Mouse (Mus musculus) forebrain, embryonic 10.5 days (tissue): ENCODE data around the gene Nlgn1. TPM values are rescaled to one million over a fixed set of nuclear protein-coding genes. Genes with fewer than 3 reads are reported as not detected.

ENCODE experiments used
- DNase-seq: peaks from one replicate; pipeline ENCODE4 v3.0.0-alpha.2; 2017; ENCODE audit warnings: low spot score; ENCODE audit errors: extremely low spot score
- H3K27ac ChIP-seq: fragments of 300-500 bp; sonication (generic); 2 replicates; pipeline ENCODE4 v1.5.1; 2016; ENCODE audit warnings: mild to moderate bottlenecking
- H3K27me3 ChIP-seq: fragments of 300-500 bp; sonication (generic); 2 replicates; pipeline ENCODE4 v1.6.1; 2016; ENCODE audit warnings: mild to moderate bottlenecking; ENCODE audit not compliant: poor library complexity, severe bottlenecking
- H3K36me3 ChIP-seq: fragments of 300-500 bp; sonication (generic); replicated peaks from 2 replicates; pipeline ENCODE4 v1.6.1; 2016; ENCODE audit warnings: mild to moderate bottlenecking, moderate library complexity
- H3K4me1 ChIP-seq: fragments of 300-500 bp; sonication (generic); 2 replicates; pipeline ENCODE4 v1.6.1; 2016
- H3K4me3 ChIP-seq: fragments of 300-500 bp; sonication (generic); 2 replicates; pipeline ENCODE4 v1.5.1; 2016; ENCODE audit warnings: mild to moderate bottlenecking, moderate library complexity
- H3K9me3 ChIP-seq: fragments of 300-500 bp; sonication (generic); 2 replicates; pipeline ENCODE4 v1.6.1; 2016; ENCODE audit warnings: mild to moderate bottlenecking, moderate library complexity
- WGBS: fragments of 180-500 bp; shearing (Covaris S2); methylation state at CpG from one replicate; pipeline ENCODE4 v1.1.7; 2016; 5-methylcytosine and 5-hydroxymethylcytosine counted together
- polyA plus RNA-seq: library from polyadenylated mRNA; unstranded; fragments of >200 nt; fragmentation: Nextera tagmentation; extraction: Ambion mirVana; gene quantifications from 2 replicates; pipeline ENCODE4 v1.2.1, GENCODE M21; 2016

Nlgn1 gene
- polyA plus RNA-seq, 1 experiment from 2014 or later, result 2.3 TPM

GRCm38 (mm10) chr3:26174257-26174656 is 158.0 kb downstream of the Nlgn1 start:
- DNase-seq, result no peak
- no peaks in the 10 kb centered on the region for H3K36me3 ChIP-seq
- H3K27me3 ChIP-seq, result no peaks in the 10 kb centered on the region
- no peak overlapping the region for H3K4me3 ChIP-seq
- 73% methylated on average over 5 of the region's 5 CpGs for WGBS
- H3K4me1 ChIP-seq, result peaks cover 8% of the 10 kb centered on the region; the same call in 1 of the 2 replicates
- no peak overlapping the region for H3K27ac ChIP-seq
- H3K9me3 ChIP-seq, result no peaks in the 10 kb centered on the region

GRCm38 (mm10) chr3:26173613-26174012 is 158.6 kb downstream of the Nlgn1 start:
- Histone ChIP-seq H3K9me3 (no peaks in the 10 kb centered on the region), H3K27ac (no peak overlapping the region), H3K4me1 (peaks cover 8% of the 10 kb centered on the region; the same call in 1 of the 2 replicates), H3K4me3 (no peak overlapping the region), H3K36me3 (no peaks in the 10 kb centered on the region), H3K27me3 (no peaks in the 10 kb centered on the region)
- 51% methylated on average over 3 of the region's 3 CpGs for WGBS
- no peak for DNase-seq

- Histone ChIP-seq H3K9me3 (no peaks in the 10 kb centered on the region), H3K36me3 (no peaks in the 10 kb centered on the region), H3K4me3 (no peak overlapping the region), H3K27ac (no peak overlapping the region), H3K4me1 (no peaks in the 10 kb centered on the region), H3K27me3 (no peaks in the 10 kb centered on the region)
- DNase-seq, result no peak
- 86% methylated on average over 8 of the region's 8 CpGs for WGBS
Observed at GRCm38 (mm10) chr3:26166711-26167110, 165.5 kb downstream of the Nlgn1 start.

GRCm38 (mm10) chr3:26153782-26154181 is 178.5 kb downstream of the Nlgn1 start:
- Histone ChIP-seq H3K27ac (peak overlapping the region; percentile 83; the same call in 1 of the 2 replicates), H3K4me1 (peaks cover 22% of the 10 kb centered on the region), H3K36me3 (no peaks in the 10 kb centered on the region), H3K27me3 (peaks cover 19% of the 10 kb centered on the region), H3K4me3 (peak overlapping the region; percentile 61), H3K9me3 (no peaks in the 10 kb centered on the region)
- 2% methylated on average over 9 of the region's 9 CpGs for WGBS
- peak; percentile 60 for DNase-seq

DNA sequence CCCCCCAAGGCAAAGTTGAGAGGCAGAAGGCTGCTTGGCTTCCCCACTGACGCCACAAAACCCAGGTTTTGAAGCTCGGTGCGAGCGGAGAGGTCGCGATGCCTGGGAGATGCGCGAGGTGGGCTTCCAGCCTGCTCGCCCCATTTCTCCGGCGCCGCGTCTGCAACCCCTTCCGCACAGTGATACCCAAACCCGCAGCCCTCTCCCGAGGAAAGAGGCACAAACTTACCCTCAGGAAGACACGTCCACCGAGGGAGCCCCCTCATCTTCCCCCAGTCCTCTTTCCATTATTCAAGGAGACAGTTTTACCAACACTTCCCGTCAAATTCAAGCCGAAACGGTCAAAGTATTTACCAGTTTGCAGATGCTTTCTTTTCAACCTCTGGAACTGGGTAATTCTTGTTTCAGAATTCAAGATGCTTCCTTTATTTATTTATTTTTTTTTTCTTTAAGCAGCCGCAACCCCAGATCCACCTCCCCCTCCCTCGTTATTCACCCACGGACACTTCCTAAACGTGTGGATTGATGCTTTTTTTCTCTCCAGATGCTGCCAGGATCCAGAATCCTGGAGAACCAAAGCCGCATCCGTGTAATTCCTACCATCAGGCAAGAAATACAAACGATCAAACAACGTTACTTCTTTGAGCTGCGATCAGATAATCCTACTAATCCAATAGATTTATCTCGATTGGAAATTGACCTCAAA is 179.1 kb downstream of the Nlgn1 start:
- Histone ChIP-seq H3K27ac (peak overlapping the region; percentile 83), H3K4me1 (peaks cover 22% of the 10 kb centered on the region), H3K36me3 (no peaks in the 10 kb centered on the region), H3K4me3 (peak overlapping the region; percentile 61), H3K9me3 (no peaks in the 10 kb centered on the region), H3K27me3 (peaks cover 19% of the 10 kb centered on the region)
- DNase-seq, result peak; percentile 17
- WGBS, result under 1% methylated on average over 31 of the region's 31 CpGs

DNA sequence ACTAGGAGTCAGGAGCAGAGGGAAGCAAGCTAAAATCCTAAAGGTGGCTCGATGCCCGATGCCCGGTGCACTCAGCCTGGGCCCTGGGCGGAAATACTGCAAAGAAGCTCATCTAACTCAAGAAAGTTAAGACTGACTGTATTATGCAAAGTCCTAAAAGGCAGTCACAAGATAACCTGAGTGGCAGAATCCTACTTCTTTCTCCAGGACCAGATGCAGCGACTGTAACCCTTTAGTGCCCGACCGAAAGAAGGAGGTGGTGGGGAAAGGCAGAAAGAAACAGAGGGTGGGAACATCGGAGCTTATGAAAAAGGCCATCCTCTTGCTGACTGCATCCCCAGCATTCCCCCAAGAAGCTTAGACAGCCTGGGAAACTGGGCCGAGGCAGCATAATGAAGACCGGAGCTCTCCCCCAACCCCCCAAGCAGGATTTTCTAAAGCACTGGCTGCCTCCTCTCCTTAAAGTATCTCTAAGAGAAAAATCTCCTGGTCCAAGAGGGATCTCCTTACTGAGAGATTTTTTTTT is 179.7 kb downstream of the Nlgn1 start:
- peaks cover 22% of the 10 kb centered on the region for H3K4me1 ChIP-seq
- H3K27ac ChIP-seq, result peak overlapping the region; percentile 83
- H3K4me3 ChIP-seq, result peak overlapping the region; percentile 61
- H3K9me3 ChIP-seq, result no peaks in the 10 kb centered on the region
- 2% methylated on average over 10 of the region's 10 CpGs for WGBS
- no peaks in the 10 kb centered on the region for H3K36me3 ChIP-seq
- peaks cover 19% of the 10 kb centered on the region for H3K27me3 ChIP-seq
- peak; percentile 42 for DNase-seq

- Histone ChIP-seq H3K27ac (no peak overlapping the region), H3K27me3 (peaks cover 19% of the 10 kb centered on the region), H3K4me3 (peak overlapping the region; percentile 61), H3K9me3 (no peaks in the 10 kb centered on the region), H3K36me3 (no peaks in the 10 kb centered on the region), H3K4me1 (peaks cover 29% of the 10 kb centered on the region)
- DNase-seq, result no peak
- WGBS, result 44% methylated on average over 6 of the region's 6 CpGs
Observed at GRCm38 (mm10) chr3:26151351-26152020, 180.8 kb downstream of the Nlgn1 start.

DNA sequence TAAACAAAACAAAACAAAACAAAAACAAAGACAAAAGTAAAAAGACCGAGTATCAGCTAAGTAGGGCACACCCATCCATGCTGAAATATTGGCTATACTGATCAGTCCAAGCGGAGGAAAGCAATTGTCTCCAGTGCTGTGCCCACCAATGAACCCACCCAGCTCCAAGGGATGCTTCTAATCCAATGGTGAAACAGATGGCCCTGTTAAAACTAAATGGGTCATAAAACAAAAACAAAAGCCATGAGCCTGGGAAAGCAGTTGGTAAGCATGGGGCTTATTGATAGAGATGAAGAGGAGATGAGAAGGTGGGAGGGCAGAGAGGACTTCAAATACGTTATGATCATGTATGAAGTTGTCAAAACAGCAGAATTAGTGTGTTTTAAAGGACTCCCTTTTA is 186.1 kb downstream of the Nlgn1 start:
- no peak for DNase-seq
- Histone ChIP-seq H3K27ac (no peak overlapping the region), H3K36me3 (no peaks in the 10 kb centered on the region), H3K4me1 (peaks cover 24% of the 10 kb centered on the region), H3K4me3 (no peak overlapping the region), H3K27me3 (0 out of 2 replicates have a peak, but pooled peaks cover under 1% of the 10 kb centered on the region), H3K9me3 (no peaks in the 10 kb centered on the region)
- WGBS, result 32% methylated on average over 3 of the region's 3 CpGs

DNA sequence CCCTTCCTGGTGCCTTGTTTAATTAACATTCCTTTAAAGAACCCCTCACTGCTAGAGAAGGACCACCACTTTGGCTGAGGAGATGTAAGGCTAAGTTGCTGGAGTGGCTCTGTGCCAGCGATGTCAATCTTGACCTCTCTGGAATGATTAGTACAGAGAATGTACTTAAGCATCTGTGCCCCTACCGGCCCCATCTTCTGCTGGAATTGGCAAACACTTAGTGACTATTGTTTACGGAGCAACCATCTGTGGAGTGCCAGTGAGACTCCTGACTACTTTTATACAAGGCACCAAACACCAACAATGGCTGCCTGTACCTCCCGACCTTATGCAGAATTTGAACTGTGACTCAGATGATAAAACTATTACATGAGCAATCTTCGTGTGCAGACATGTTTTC is 186.8 kb downstream of the Nlgn1 start:
- Histone ChIP-seq H3K4me3 (no peak overlapping the region), H3K9me3 (no peaks in the 10 kb centered on the region), H3K27me3 (no peaks in the 10 kb centered on the region), H3K36me3 (no peaks in the 10 kb centered on the region), H3K27ac (no peak overlapping the region), H3K4me1 (peaks cover 20% of the 10 kb centered on the region)
- DNase-seq, result no peak
- WGBS, result 50% methylated on average over 5 of the region's 5 CpGs

DNA sequence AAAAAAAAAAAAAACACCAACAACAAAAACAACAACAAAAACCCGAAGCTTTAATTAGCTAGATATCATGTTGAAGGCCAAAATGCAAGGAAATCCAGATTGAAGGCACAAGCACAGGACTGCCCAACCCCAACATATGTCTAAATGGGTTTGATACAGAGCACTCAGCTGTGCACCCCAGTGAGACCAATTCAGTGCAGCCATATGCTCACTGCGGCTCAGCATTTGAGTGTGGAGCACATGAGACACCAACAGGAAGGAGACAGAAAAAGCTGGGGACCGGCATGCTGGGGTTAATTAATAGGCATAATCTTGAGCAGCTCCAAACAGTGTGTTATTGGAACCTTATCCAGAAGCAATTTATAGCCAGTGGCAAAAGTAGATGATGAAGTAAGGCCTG is 190.7 kb downstream of the Nlgn1 start:
- Histone ChIP-seq H3K36me3 (no peaks in the 10 kb centered on the region), H3K4me3 (no peak overlapping the region), H3K4me1 (peaks cover 14% of the 10 kb centered on the region), H3K27me3 (no peaks in the 10 kb centered on the region), H3K27ac (no peak overlapping the region), H3K9me3 (no peaks in the 10 kb centered on the region)
- WGBS, result 87% methylated on average over 3 of the region's 3 CpGs
- DNase-seq, result no peak

- Histone ChIP-seq H3K36me3 (0 out of 2 replicates have a peak, but pooled peaks cover 2% of the 10 kb centered on the region), H3K27me3 (no peaks in the 10 kb centered on the region), H3K4me3 (no peak overlapping the region), H3K9me3 (no peaks in the 10 kb centered on the region), H3K4me1 (peaks cover 11% of the 10 kb centered on the region), H3K27ac (no peak overlapping the region)
- no peak for DNase-seq
- 33% methylated on average over 9 of the region's 9 CpGs for WGBS
Observed at GRCm38 (mm10) chr3:26134839-26135651, 197.2 kb downstream of the Nlgn1 start.

DNA sequence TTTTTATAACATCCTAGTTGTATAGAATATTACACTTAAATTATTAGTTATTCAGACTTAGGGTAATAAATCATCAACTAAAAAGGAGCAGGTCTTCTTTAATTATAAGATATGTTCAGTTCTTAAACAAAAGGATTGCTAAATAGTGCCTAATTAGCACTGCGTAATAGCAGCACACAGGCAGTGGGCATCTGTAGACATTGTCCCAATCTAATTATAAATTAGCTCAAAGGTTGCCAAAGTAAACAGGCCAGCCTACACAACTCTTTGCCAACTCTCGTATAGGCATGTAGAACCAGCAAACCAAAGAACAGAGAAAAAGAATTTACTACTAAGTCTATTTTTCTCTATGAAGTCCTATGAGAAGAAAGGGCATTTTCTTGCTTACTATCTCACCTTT is 201.3 kb downstream of the Nlgn1 start:
- 0 out of 2 replicates have a peak, but pooled peaks cover 2% of the 10 kb centered on the region for H3K36me3 ChIP-seq
- H3K9me3 ChIP-seq, result no peaks in the 10 kb centered on the region
- H3K4me1 ChIP-seq, result peaks cover 11% of the 10 kb centered on the region
- H3K27ac ChIP-seq, result no peak overlapping the region
- DNase-seq, result no peak
- no peaks in the 10 kb centered on the region for H3K27me3 ChIP-seq
- H3K4me3 ChIP-seq, result no peak overlapping the region
- WGBS, result 67% methylated on average over 2 of the region's 2 CpGs
